Mouse (Mus musculus) heart, adult 11 months (tissue): ENCODE measurements around the gene Gpr87.
A peak's percentile ranks its signal among the peaks of the same experiment; 100 is the strongest.

Experiments
- DNase-seq: peaks from one replicate; pipeline ENCODE4 v3.0.0; 2022

Gene Gpr87

GRCm38 (mm10) chr3:59194938-59195337 is at the start of gene Gpr87:
Gene Gpr87 (minus strand): TSS chr3:59195104.
- DNase-seq: peak; percentile 68

DNA sequence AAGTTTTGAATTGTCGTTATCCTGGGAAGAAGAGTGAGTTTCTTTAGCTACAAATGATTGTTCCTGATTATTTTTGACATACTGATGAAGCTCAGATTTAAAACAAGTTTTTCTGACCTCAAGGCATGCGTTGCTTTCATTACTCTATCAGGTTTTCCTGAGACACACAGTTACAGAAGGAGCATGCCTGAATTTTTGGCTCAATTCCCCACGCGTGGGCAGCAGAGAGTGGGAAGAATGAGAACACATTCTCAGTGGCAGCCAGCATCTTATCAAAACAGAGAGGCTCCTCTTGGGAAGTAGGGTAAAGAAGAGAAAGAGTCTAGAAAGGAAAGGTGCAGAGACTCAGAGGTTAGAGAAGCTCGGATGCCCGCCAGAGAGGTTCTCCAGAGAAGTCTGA is 48.5 kb upstream of the Gpr87 start:
- no peak for DNase-seq

DNA sequence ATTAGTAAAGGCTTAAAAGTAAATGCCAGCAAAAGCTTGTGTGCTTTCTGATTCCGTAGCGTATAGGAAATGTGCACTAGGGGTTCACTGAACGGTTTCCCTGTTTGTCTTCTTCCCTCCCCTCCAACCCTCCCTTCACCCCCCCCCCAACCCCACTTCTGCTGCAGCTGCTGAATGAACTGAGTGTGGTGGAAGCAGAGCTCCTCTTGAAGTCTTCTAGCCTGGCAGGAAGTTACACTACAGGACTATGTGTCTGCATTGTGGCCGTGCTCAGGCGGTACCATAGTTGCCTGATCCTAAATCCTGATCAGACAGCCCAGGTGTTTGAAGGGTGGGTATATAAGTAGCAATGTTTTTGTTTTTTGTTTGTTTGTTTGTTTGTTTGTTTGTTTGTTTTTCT is 40.0 kb upstream of the Gpr87 start:
- DNase-seq: peak; percentile 91

DNA sequence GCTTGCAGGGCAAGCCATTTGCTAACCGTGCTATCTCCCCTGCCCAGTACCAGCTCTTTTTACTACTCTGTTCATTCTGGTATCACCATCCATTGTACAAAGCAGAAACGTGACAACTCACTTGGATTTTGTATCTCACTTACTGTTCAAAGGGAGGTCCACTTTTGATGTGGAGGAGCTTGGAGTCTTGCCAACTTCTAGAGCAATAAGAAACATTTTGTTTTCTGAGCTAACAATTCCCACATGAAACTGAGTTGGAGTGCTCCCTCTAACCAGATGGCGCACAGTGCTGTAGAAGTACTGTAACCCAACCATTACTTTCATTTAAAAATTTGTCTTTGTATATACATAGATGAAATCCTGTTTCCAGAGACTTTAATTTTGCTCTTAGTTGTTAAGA is 36.0 kb upstream of the Gpr87 start:
- DNase-seq: no peak

DNA sequence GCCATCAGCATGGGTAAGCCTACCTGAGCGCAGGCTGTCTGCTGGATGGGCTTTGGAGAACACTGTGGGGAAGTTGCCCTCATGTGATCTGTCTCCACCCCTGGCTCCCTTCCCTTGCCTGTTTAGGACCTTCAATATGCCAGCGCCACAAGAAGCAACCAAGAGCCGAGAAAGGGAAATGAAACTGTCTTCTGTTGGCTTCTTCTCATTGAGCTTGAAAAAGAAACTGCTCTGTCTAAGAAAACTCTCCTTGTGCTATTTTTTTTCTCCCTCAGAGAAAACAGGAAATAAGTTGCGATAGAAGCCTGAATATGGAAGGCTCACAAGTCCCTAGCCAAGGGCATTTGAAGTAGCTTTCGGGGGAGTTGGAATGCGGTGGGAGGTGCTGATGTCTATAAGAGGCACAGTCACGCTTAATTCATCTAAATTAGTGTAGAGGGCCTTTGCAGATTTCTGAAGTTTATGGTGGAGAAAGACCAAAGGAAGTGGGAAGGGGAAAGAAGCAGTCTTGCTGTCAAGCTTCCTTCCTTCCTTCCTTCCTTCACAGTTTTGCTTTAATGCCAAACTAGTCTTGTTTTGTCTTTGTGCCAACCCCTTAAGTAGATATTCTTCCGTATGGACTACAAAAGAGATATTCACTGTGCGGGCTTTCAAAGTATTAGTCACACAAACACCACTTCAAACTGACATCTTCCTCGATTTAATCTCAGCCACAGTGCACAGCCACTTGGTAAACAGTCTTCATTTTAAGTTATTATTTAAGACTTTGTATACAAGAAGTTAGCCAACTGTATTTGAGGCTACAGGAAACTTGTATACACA is 34.0 kb upstream of the Gpr87 start:
- DNase-seq: peak; percentile 98

GRCm38 (mm10) chr3:59227696-59228095 is 32.8 kb upstream of the Gpr87 start:
- peak; percentile 70 for DNase-seq

DNA sequence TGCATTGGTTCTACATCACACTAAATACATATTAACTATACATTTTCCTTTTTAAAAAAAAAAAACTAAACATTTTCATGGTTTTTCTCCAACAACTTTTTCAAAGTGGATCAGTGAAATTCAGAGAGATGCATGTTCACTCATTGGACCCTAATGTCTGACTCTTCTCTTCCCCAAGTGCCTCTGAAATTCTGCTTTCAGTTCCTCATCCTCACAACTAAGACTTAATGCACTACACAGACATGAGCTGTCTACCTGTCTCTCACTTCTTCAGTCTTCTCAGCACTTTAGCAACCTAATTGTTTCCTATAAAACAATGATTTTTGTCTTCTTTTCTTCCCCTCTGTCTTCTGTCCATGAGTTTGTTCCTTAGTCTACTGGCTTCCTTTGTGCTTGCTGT is 30.5 kb upstream of the Gpr87 start:
- DNase-seq: peak; percentile 35

GRCm38 (mm10) chr3:59222303-59222702 is 27.4 kb upstream of the Gpr87 start:
- DNase-seq: no peak

DNA sequence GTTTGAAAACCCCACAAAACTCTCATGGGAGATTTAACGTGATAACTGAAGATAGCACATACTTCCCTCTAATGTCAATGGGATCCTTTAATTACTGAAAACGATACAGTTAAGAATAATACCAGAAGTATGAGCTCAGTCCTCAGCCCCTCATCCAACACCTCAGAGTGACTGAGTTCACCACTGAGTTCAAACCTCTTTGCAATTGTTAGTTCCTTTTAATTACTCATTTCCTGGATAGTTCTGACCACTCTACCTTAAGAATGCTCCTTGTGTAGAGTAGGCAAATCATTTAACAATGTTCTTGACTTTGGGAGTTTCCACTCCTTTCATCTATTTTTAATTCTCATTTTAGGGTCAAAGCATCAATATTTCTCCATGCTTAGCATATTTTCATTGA is 24.4 kb upstream of the Gpr87 start:
- no peak for DNase-seq

DNA sequence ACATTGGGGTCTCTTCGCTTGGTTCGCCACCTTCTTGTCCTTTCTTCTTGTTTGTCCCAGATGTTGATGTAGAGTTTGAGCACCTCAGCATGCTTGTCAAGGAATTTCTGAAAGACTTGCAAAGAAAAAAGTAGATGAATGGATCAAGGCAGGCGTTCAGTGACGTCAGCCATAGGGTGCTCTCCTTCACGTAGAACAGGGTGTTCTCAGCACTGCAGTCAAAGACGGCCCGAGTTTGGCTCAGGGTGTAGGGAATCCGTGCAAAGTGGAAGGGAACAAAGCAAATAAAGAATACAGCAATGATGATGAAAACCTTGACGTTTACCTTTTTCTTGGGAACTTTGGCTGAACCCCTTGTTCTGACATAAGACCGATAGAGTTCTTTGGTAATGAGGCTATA is 22.3 kb upstream of the Gpr87 start:
- DNase-seq: peak; percentile 95

DNA sequence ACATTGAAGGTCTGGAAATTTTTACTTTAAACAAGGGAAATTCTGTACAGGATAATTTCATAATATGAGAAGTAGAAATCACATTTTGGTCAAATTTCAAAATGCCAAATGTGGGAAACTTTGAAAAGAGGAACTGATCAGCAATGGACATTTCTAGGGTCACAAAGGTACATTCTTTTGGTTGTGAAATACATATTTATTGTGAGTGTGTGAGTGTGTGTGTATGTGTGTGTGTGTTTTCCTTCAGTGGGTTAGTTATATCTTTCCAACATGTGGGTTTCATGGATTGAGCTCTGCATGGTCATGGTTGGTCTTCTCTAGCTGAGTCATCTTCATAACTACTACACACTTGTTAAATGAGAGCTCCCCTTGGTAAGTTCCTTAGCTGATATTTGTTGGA is 17.5 kb upstream of the Gpr87 start:
- no peak for DNase-seq

GRCm38 (mm10) chr3:59211784-59212183 is 16.9 kb upstream of the Gpr87 start:
- peak; percentile 95 for DNase-seq

GRCm38 (mm10) chr3:59210727-59211126 is 15.8 kb upstream of the Gpr87 start, which contains the start of gene P2ry13:
Gene P2ry13 (minus strand): TSS chr3:59210882.
- DNase-seq: no peak

GRCm38 (mm10) chr3:59210089-59210488 is 15.2 kb upstream of the Gpr87 start:
- peak; percentile 88 for DNase-seq

DNA sequence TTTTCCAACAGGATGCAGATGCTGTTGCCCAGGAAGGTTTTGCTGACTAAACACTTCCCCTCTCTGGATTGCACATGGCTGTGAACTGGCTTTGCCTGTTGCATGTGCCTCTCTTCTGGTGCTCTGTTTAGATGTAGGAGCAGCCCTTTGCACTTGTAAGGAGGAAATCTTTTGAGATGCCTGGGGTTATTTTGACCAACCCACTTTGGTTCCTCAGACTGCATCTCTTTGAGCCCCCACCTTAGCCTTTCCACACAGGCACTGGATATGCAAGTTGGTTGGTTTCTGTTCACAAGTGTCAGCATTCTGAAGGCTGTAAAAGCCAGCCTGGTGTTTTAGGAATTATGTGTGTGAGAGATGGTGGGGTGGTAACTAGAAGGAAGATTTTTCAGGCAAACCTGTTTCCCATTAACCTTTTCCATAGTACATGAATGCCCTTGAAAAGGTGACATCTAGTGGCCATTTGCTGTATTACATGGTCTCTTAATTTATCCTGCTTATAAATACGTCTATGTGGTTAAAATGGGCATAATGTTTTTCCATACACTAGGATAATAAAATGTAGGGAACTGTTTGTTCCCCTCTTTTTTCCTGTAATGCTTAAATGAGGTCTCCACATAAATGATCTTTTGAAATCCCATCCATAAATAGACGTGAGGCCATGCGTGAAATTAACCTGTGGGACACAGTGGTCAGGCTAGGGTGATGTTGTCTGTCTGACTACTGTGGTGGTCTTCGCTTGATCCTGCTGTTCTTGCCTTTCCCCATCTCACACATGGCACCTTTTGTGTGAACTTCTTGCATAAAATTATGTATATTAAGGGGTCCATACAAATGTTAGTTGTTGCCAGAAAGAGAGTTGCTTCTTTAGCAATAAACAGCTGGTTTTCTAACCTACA is 14.0 kb upstream of the Gpr87 start:
- DNase-seq: peak; percentile 88

DNA sequence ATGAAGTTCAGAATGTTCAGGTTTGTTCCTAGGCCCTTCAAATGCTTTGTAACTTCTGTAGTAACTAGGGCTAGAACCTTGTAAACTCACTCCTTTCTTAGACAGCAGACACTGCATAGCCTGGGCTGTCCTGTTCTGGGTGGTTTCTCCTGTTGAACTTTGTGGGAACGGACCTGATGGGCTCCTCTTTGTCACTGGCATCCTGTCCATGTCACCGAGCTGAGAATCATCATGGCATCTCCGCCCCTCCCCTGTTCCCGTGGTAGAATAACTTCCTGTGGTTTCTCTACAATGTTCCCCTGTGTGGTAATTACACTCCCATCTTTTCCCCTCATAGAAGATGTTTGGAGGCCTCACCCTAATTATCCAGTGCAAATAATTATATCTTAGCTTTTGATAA is 11.0 kb upstream of the Gpr87 start:
- peak; percentile 64 for DNase-seq

GRCm38 (mm10) chr3:59204719-59205503 is 10.0 kb upstream of the Gpr87 start:
- DNase-seq: peak; percentile 82

- peak; percentile 85 for DNase-seq
Measured at GRCm38 (mm10) chr3:59203802-59204520, 9.1 kb upstream of the Gpr87 start.

DNA sequence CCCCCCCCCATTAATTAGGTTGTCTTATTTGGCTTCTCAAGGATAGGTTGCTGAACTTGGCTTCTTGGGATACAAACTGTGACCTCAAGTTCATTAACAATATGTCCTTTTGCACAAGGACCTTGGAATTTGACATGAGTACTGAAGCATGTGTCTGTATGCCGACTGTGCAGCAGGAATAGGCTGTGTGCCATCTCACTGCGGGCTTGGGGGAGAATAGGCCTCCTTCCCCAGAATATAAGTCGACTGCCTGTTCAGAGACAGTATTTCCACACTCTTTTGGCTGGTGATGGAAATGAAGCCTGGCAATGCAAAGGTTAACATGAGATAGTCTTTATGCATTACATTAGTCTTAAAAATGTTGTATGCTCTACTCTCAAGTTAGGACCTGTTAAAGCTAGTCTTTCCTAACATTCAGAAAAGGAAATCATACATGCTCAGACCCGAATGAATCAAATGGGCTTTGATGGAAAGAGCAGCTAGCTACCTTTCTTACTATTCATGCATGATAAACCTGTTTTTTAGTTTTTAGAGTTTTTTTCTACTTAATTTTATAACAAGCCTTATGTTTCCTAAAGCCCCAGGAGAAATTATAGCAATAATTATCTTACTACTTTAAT is 2.5 kb upstream of the Gpr87 start:
- DNase-seq: peak; percentile 30

DNA sequence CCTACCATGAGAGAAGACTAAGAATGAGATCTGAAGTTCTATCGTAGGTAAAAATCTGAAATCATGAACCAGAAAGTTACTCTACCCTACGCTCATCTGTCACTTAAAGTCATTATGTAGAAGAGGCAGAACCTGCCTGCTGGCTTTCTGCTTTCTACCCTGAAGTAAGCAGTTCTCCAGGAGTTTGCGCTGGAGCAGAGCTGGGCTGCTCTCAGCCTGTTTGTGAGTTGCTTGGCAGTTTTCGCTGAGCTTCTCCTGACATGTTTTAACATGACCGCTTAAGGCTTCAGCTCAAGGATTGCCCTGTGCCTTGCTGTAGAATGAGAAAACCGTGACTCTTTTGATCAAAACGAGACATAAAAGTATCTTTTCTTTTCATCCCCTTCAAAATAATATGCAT is 805 bp downstream of the Gpr87 start:
- DNase-seq: no peak

GRCm38 (mm10) chr3:59191674-59192073 is 3.2 kb downstream of the Gpr87 start:
- DNase-seq: peak; percentile 57

- peak; percentile 53 for DNase-seq
Measured at GRCm38 (mm10) chr3:59187336-59187735, 7.6 kb downstream of the Gpr87 start.
